Mouse (Mus musculus) adrenal gland, adult 2 months (tissue): ENCODE data around the gene Pdcd2l. TPM values are rescaled to one million over a fixed set of nuclear protein-coding genes. Genes with fewer than 3 reads are reported as not detected.
"Not testable (repeated sequence)": the region's sequence is repeated elsewhere in the genome, so short reads cannot be mapped to it uniquely, and the experiment has no call there.

Experiments
- DNase-seq: peaks from one replicate; pipeline ENCODE4 v3.0.0; 2021
- polyA plus RNA-seq: library from polyadenylated mRNA; depleted of rRNA; stranded (reverse); fragments of >200 nt; gene quantifications from 2 replicates; pipeline ENCODE4 v1.2.3, GENCODE M21; 2012
- total RNA-seq, 2 experiments: library from RNA; stranded (reverse); gene quantifications; 2 replicates each; pipeline ENCODE4 v1.2.3; 2021

The Pdcd2l gene
- total and polyA plus RNA-seq, 3 experiments, result 15.4 to 27.9 (median 24.4) TPM

DNA sequence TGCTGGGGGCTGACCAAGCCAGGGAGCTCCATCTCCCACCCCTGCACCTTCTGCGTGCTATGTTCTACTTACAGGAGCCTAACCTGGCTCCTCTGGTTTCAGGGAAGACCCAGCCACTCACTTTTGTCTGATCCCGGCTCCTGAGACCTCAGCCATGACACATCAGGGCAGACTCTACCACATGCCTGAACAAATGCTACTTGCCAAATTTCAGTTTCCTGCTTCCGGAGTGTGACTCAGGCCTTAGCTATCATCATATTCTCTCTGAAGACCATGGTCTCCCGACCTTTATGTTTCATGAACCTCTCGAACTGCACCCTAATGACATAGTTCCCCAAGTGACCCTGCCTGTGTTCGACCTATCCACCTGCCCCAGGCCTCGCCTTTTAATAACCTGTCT lies 16.8 kb upstream of the Pdcd2l start:
- no peak for DNase-seq

DNA sequence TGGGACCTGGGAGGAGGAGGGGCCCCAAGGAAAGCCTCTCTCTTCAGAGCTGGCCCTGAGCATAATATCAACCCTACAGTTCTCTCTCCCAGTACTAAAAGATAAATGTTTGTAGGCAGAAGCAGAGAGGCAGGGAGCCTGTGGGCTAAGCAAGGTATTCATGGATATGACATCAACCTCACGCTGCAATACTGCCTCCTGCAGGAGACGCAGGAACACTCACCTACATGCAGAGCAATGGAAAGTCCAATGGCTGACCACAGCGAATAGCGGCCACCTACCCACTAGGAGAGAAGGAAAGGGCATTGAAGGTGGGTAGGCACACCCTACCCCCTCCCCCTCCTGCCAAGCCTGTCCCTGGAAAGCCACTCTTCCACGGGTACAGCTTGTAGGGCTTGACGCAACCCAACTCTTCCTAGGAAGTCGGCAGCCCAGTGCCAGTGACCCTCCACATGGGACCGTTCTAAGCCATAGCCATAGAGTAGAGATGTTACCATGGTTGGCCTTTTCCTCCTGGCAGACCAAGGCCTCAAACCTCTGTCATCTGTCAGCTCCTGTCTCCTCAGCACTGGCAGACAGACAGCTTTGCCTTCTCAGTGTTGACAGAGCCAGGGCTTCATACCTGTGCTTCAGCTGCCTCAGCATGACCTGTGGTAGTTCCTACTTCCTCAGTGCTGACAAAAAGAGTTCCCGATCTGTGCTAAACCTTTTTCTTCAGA lies 11.7 kb upstream of the Pdcd2l start:
- DNase-seq, result no peak

DNA sequence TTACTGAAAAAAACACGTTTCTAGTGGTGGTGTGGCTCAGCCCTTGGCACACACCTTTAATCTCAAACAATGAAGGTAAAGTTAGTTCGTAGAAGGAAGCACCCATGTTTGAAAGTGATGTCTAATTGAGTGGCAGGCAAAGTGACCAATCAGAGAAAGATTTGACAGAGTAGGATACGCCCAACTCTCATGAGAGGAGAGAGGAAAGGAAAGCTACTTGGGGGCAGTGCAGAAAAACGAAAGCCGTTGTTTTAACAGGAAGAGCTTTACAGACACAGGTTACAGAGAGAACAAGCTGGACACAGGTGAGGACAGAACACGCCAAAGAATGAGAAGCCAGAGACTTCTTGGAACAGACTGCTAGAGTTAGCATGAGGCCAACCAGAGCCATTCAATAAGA lies 9.9 kb upstream of the Pdcd2l start:
- DNase-seq, result no peak

DNA sequence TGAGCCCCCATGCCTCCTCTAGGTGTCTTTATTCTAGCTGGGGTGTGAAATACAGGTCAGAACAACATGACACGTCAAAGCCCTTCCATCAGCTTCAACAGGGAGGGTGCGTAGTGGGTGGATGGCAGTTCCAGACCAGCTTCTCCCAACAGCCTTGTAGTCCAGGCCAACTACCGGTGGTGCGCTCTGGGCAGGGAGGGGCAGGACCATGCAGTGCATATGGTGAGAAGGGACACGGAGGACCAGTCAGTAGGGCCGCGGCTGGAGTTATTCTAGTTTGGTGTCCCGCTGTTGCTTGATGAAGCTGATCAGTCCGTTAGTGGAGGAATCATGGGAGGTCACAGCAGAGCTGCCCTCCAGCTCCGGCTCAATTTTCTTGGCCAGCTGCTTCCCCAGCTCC lies 5.7 kb upstream of the Pdcd2l start:
- not testable (repeated sequence) for DNase-seq

DNA sequence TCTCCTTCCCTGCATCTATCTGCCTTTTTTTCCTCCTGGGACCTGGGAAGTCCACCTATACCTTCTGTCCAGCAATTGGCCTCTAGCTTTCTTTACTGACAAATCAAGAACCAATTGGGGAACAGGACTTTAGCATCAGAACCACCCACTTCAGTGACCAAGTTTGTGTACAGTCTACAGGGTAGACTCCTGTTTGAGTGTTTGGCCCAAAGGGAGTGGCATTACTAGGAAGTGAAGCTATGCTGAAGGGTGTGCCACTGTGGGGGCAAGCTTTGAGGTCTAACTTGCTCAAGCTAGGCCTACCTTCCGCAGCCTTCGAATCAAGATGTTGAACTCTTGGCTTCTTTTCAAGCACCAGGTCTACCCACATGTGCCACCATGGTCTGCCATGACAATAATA lies 4.4 kb upstream of the Pdcd2l start:
- no peak for DNase-seq

DNA sequence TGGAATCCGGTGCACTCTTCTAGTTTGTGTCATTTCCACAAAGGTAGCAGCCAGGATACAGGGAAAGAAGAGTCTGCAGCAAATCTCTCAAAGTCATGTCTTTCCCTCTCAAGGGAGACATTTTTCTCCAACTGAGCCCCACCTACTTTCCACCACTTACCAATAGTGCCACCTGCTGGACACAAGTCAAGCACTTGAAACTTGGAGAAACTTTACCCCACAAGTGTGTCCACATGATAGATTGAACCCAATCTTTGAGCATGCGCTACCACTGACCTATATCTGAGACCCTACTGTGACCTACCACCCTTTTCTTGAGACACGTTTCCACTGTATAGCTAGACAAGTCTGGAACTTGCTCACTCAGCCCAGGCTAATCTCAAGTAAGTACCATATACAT lies 1.9 kb upstream of the Pdcd2l start:
- peak; percentile 27 for DNase-seq

DNA sequence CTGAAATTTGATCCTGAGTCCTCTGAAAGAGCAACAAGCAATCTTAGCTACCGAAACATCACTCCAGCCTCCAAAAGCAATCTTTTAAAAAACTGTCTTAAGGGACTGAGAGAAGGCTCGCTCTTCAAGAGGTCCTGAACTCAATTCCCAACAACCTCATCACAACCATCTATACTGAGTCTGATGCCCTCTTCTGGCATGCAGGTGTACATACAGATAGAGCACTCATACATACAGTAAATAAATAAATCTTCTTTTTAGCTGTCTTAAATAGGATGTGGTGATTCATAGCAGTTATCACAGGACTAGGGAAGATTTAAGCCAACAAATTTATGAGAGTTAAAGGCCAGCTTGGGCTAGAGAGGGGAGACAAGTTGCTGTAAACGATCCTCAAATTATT lies 829 bp downstream of the Pdcd2l start:
- DNase-seq, result no peak

DNA sequence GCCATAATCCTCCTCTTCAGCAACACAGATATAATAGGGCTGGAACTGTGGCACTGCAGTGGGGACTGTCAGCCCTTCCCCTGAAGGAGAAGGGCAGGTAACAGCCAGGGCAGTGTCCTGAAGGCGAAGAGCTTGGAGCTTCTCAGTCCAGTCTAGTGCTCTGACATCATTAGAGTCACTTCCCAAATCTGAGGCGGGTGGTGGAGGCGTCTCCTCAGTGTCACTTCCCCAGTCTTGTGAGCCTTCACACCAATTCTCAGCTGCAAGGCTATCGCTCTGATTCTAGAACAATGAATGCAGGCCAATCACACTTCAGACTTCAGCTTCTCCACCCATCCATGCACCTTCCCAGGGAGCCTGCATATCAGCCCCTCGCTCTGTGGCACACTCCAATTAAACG lies 3.6 kb downstream of the Pdcd2l start:
- no peak for DNase-seq

DNA sequence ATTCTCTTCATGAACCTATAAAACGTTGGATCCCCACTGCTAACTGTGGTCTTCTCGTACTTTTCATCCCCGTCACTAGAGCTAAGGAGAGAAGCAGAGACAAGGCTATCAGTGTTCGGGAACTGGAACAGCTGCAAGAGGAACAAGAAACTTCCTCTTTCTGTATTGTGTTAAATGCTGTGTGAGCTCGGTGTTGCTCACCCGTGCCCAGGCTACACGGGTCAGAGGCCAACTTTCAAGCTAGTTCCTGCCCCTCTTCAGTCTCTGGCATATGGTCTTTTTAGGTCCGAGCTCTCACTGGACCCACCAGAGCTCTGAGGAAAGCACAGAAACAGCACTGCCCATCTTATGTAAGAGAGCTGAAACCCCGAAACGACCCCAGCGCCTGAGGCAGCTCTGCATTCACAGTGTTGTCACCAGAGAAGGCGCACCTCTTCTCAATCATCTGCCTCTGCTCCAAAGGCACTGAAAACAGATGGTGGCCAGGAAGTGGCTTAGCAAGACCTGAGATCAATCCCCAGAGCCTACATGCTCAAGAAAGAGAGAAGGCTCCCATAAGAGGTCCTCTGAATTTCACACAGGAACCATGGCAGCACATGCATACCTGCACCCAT lies 7.0 kb downstream of the Pdcd2l start:
- no peak for DNase-seq

DNA sequence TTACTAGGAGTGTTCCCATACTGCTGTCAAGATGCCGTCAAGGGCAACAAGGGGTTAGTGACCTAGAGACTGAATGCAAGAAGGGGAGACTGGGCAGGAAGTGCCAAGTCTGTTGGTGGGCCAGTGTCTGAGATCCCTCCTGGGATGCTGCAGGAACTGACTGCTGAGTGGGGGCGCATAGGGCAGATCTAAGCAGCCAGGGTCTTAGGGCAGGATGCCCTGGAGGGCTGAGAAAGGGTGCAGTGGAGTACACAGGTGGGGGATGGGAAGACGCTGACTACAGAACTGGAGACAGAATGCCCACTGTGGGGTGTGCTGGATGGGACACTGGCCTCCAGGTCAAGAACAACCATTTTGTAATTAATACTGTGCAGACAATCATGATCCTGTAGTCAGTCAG lies 12.7 kb downstream of the Pdcd2l start:
- DNase-seq, result no peak

DNA sequence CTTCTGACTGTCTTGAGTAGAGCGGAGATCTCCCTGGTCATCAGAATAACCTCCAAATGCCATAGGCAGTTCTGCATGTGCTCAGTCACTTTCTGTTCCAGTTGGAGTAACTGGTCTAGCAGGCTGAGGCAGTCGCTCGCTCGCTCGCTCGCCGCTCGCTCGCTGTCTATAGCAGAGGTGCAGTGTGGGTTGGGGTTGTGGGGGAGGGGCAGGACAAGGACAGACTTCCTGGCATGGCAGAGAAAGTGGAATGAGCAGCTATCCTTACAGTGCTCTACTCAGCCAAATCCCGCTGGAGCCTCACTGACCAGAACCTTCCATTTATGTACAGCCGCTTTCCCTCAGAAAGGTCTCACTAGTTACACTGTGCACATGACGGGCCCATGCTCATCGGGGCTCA lies 13.1 kb downstream of the Pdcd2l start:
- DNase-seq, result no peak

DNA sequence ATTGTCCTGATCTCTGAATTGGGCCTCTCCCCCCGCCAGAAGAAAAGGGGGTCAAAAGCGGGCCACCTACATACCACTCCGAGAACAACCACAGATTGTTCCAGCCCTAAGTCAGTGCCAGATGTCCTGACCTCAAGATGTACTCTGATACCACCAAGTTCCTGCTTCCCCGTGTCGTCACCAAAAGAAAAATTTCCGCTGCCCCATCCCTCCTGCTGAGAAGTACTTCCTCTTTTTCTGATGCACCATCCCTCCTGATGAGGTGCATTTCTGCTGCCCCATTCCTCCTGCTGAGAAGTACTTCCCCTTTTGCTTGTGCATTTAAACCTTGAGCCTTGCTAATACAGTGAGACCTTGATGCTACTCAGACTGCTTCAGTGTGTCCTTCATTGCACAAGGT lies 20.2 kb downstream of the Pdcd2l start:
- not testable (repeated sequence) for DNase-seq

DNA sequence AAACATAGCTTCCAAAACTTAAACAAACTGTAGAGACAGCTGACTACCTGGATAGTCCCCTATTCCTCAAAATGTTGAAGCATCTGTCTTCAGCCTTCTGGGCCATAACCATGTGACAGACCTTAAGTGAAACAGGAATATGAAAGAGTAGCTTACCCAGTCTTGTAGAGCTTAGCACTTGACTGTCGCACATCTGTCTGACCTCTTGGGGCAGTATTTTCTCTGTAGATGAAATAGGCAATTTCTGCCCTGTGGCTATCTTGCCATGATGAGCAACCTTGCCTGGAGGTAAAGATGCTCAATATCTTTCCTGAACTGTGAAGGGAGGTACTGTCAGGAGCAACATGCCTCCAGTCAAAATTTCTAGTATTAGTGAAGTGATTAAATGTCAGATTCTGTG lies 24.2 kb downstream of the Pdcd2l start:
- no peak for DNase-seq

DNA sequence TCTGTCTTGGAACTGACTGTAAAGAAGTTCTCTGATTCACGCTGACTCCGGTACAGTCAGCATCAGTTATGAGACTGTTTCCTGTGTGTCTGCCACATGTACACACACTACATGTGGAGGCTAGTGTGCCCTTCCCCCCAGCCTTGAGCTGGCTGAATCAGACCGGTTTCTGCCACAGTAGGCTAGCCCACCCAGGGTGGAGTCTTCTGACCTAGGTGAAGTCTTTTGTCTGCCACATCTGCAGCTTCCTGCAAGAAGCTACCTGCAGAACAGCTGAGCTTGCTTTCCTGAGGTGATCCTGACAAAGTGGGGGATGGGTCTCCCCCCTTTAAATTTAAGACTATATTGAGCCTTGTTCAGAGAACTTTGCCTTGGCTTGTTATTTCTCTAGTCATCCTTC lies 27.0 kb downstream of the Pdcd2l start, which contains the start of gene Uba2:
Gene Uba2 (minus strand): TSS at position 146 of the 400 bp plus-strand sequence.
- no peak for DNase-seq

DNA sequence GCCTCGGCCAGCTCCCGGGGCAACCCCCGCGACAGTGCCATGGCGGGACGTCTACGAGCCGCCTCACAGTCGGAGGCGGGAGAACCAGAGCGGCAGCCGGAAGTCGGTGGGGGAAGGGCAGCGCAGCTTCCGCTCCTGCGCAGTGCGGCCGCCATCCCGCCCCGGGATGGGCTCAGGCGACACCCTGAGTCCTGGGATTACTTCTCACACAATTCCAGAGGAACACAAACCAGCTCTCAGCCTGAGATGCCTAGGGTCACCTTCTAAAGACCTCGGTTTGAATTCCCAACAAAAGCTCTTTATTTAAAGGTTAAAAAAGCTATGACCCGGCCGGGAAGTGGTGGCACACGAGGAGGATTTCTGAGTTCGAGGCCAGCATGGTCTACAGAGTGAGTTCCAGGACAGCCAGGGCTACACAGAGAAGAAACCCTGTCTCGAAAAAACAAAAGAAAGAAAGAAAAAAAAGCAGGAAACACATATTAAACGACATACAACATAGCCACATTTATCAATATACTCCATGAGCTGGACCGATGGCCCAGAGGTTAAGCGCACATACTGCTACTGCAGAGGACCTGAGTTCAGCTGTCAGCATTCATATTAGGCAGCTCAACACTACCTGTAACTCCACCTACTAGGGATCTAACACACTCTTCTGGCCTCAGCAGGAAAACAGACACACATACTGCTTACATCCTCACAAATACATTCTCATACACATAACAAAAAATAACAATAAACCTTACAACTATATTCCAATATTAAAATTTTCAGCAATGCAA lies 27.8 kb downstream of the Pdcd2l start:
- peak; percentile 95 for DNase-seq

DNA sequence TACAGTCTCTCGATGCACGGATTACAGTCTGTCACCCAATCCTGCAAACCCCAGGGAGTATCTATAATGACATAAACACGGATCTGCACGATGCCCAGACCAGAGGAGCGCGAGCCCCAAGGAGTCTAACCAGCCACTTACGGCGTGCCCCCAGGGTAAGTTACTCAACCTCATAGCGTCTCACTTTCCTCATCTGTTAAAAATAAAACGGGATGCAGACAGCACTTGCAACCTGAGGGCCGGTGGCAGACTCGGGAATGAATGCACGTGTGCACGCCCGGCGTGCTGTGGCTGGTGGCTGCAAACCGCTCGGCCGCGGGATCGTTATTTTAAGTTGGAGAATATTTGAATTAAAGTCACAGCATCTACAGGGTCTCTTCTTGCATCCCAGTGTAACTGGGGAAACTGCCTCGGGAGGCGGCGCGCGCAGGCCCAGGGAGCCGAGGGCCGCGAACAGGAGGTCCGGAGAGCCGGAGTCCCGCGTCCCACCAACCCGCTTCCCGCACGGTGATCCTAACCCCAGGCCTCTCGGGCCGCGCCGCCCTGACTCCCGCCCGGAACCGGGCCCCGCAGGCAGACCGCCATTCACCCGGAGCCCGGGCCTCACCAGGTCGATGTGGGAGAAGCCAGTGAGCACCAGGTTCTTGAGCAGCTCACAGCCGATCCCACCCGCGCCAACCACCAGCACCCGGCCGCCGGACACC lies 28.5 kb downstream of the Pdcd2l start:
- no peak for DNase-seq

DNA sequence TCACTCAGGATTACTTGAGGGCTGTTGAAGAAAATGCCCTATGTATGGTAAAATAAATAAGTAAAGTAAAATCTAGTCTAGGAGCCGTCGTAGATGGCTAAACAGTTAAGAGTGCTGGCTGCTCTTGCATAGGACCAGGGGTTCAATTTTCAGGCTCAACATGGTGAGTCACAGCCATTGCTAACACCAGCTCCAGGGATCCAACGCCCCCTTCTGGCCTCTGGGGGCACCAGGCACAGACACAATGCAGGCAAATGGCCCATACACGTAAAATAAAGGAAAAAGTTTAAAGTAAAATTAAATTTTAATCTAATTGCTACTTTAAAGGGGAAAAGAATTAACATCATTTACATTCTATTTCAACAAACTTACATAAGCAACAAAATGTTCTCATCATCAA lies 29.6 kb downstream of the Pdcd2l start:
- DNase-seq, result peak; percentile 63

DNA sequence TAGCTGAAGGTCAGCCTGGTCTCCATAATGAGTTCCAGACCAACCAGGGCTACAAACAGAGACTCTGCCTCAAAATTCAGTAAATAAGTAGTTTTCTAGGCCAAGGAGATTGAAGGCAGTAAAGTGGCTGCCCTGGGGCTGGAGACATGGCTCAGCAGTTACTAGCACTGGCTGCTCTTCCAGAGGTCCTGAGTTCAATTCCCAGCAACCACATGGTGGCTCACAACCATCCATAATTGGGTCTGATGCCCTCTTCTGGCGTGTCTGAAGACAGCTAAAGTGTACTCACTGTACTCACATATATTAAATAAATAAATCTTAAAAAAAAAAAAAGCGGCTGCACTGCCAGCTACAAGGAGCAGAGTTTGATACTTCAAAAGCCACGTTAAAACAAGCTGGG lies 30.5 kb downstream of the Pdcd2l start:
- no peak for DNase-seq

DNA sequence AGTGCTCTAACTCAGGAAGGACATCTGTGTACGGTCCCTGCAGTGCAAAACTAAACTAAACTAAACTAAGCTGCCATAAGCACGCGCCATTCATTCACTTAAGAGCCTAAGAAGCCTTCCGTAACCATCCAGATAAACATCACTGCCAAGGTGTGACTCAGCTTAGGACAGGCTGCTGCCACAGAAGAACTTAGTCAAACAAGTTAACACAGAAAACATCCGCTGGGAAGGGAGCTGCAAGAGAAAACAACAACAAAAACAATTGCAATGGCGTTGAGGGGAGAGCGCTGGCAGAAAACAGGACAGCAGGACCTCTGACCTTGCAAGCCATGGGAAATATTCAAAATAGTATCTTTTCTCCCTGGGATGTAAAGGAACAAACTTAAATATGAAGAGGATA lies 31.8 kb downstream of the Pdcd2l start:
- DNase-seq, result no peak

DNA sequence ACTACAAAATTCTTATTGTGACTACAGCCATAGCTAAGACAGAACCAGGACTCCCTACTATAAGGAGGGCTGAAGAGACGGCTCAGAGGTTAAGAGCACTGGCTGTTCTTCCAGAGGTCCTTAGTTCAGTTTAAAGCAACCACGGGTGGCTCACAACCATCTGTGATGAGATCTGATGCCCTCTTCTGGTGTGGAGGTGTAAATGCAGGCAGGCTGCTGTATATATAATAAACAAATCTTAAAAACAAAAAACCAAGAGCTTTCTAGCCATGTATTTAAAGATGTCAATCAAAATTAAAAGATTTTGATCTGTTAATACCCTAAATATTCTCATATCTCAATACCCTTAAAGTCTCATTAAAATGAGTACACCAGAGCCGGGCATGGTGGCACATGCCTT lies 37.3 kb downstream of the Pdcd2l start:
- no peak for DNase-seq

DNA sequence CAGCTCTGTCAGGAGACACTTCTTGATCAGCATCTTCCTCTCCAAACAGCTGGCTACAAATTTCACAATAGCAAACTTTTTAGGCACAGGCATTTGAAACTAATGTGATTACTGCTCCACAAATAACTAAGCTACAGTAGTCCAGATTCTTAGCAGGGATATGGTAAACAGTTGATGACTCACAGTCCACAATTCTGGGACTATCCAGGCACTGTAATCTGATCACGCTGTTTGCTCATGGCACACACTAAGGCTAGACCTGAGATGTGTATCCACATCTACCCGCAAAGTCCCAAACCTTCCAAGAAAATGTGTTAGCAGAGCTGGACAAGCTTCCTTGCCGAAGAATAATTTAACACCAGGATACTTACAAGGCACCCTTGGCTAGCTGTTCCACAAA lies 38.5 kb downstream of the Pdcd2l start:
- DNase-seq, result no peak

DNA sequence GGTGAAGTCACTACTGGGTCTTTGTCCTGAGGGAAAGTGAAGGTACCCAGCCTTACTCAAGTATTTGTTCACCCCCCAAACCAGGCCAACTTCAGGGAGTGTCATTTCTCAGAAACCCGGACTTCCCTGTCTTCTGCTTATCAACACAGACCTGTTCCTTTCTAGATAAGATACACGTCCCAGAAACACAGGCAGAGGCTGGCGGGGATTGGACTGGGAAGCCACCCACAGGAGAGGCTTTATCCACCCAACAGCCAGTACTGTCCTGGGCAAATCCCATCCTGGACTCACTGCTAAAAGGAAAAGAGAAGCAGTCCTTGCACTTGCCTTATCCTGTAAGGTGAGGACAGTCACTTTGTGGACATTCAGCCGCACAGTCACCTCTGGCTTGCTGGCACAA lies 49.3 kb downstream of the Pdcd2l start:
- no peak for DNase-seq

DNA sequence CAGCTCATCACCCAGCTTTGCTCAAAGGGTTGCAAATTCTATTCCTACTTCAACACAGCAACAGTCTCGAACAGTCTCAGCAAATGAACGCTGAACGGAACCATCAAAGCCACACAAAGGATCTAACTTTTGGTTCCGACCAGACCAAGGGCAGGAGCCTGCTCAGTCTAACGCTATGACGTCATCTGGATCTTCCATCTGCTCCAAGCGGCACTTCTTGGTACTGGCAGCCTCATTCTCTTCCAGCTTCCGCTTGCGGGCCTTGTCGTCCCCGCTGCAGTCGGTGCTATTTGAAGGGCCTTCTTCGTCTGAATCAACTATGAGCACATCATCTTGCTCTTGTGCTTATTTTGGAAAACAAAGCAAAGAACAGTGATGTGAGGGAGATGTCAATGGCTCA lies 55.3 kb downstream of the Pdcd2l start:
- DNase-seq, result no peak
